Mouse (Mus musculus) hindbrain, embryonic 11.5 days (tissue): ENCODE results near the gene Ctnnbl1. TPM values are rescaled to one million over a fixed set of nuclear protein-coding genes. Genes with fewer than 3 reads are reported as not detected.

Experiments used
- ATAC-seq: fragments of 200-750 bp; cut with Nextera tagmentation; 2 replicates; pipeline ENCODE4 v1.8.0; 2017; ENCODE audit warnings: mild to moderate bottlenecking, moderate TSS enrichment, moderate library complexity; ENCODE audit not compliant: low FRiP score
- DNase-seq: peaks from one replicate; pipeline ENCODE4 v3.0.0-alpha.2; 2015; ENCODE audit warnings: low spot score
- H3K27ac ChIP-seq: fragments of 300-500 bp; sonication (generic); 2 replicates; pipeline ENCODE4 v1.5.1; 2014; ENCODE audit warnings: mild to moderate bottlenecking, low read depth, low read length
- H3K27me3 ChIP-seq: fragments of 300-500 bp; sonication (generic); 2 replicates; pipeline ENCODE4 v1.6.1; 2014; ENCODE audit warnings: mild to moderate bottlenecking, low read length, moderate library complexity, mixed read lengths; ENCODE audit not compliant: control insufficient read depth, insufficient read depth
- H3K36me3 ChIP-seq: fragments of 300-500 bp; sonication (generic); 2 replicates; pipeline ENCODE4 v1.6.1; 2014; ENCODE audit warnings: mild to moderate bottlenecking, low read length, moderate library complexity, mixed read lengths; ENCODE audit not compliant: control insufficient read depth, insufficient read depth
- H3K4me1 ChIP-seq: fragments of 300-500 bp; sonication (generic); replicated peaks from 2 replicates; pipeline ENCODE4 v1.6.1; 2014; ENCODE audit warnings: low read length, mixed read lengths; ENCODE audit not compliant: control insufficient read depth, insufficient read depth
- H3K4me2 ChIP-seq: fragments of 300-500 bp; sonication (generic); replicated peaks from 2 replicates; pipeline ENCODE4 v1.6.1; 2014; ENCODE audit warnings: mild to moderate bottlenecking, low read depth, low read length
- H3K4me3 ChIP-seq: fragments of 300-500 bp; sonication (generic); 2 replicates; pipeline ENCODE4 v1.5.1; 2014; ENCODE audit warnings: low read depth, low read length
- H3K9ac ChIP-seq: fragments of 300-500 bp; sonication (generic); 2 replicates; pipeline ENCODE4 v1.6.1; 2014; ENCODE audit warnings: low read depth, low read length
- H3K9me3 ChIP-seq: fragments of 300-500 bp; sonication (generic); 2 replicates; pipeline ENCODE4 v1.6.1; 2016; ENCODE audit warnings: low read length; ENCODE audit not compliant: control insufficient read depth
- WGBS: fragments of 180-500 bp; shearing (Covaris S2); extraction: QIAGEN DNeasy Blood & Tissue Kit; methylation state at CpG from one replicate; pipeline ENCODE4 v1.1.7; 2014; 5-methylcytosine and 5-hydroxymethylcytosine counted together
- polyA plus RNA-seq: library from polyadenylated mRNA; unstranded; fragments of >200 nt; fragmentation: Nextera tagmentation; extraction: Ambion mirVana; gene quantifications from 2 replicates; pipeline ENCODE4 v1.2.1, GENCODE M21; 2014

Gene Ctnnbl1
- polyA plus RNA-seq, 1 experiment from 2014 or later, result 90.1 TPM

DNA sequence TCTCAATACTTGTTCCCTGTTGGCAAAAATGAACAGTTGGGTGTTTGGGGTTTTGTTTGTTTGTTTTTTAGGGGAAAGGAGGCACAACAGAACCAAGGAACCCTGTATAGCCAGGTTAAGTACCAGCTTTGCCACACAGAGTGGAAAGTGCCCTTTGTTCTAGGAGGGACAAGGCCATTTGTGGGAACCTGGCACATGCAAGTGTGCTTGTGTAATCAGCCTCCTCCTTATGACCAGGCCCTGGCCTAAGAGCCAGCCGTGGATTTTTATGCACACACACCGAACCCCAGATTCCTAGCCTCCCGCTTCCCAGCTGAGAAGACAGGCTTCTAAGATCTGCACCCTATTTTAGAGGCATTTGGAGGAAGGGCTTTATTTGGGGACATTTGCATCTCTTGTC lies 140.2 kb downstream of the Ctnnbl1 start:
- Histone ChIP-seq H3K4me2 (no peak overlapping the region), H3K9me3 (no peaks in the 10 kb centered on the region), H3K27me3 (no peaks in the 10 kb centered on the region), H3K4me3 (no peak overlapping the region), H3K4me1 (peaks cover 3% of the 10 kb centered on the region; the same call in 1 of the 2 replicates), H3K27ac (no peak overlapping the region), H3K36me3 (no peaks in the 10 kb centered on the region), H3K9ac (no peak overlapping the region)
- no peak for DNase-seq
- no peak for ATAC-seq
- WGBS, result 88% methylated on average over 3 of the region's 3 CpGs

DNA sequence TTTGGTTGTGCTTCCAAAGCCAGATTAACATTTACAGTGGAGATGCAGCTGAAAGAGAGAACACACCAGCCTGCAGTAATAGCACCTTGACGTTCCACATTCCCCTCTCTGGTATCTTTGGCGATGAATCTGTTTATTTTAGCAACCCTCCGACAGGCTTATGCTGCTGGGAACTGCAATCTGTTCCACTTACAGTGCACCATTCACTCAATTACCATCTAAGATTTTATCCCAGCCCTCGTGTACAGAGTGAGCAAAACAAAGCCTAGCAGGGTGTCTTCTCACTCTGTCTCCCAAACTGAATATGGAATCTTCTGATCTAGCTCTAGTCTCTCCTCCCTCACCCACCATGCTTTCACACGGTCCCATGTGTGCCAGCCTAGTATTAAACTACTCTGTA lies 140.8 kb downstream of the Ctnnbl1 start:
- no peak for DNase-seq
- Histone ChIP-seq H3K27me3 (no peaks in the 10 kb centered on the region), H3K9me3 (no peaks in the 10 kb centered on the region), H3K4me1 (peaks cover 3% of the 10 kb centered on the region; the same call in 1 of the 2 replicates), H3K27ac (no peak overlapping the region), H3K4me3 (no peak overlapping the region), H3K9ac (no peak overlapping the region), H3K36me3 (no peaks in the 10 kb centered on the region), H3K4me2 (no peak overlapping the region)
- ATAC-seq, result no peak
- WGBS, result 67% methylated on average over 5 of the region's 5 CpGs

DNA sequence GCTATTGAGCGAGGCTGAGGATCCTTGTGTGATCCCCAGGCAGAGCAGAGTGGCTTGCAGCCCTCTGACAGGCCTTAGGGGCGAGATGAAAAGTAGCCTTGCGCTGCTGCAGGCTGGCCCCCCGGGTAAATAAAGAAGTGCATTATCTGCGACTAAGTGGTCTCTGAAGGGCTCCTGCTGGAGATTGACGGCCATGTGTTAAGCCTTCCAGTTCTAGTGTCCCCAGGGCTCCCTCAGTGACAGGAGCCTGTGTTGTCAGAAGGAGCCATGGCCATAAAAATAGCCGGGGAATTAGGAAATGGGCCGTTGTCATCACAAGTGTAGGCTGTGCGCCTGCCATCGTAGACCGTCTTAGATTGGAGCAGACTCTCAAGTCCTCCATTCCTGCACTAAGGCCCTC lies 144.7 kb downstream of the Ctnnbl1 start:
- H3K36me3 ChIP-seq, result no peaks in the 10 kb centered on the region
- H3K4me1 ChIP-seq, result peaks cover 5% of the 10 kb centered on the region
- H3K9ac ChIP-seq, result 0 out of 2 replicates have a peak overlapping the region, but pooled peaks have one; percentile 11
- 39% methylated on average over 11 of the region's 11 CpGs for WGBS
- H3K4me2 ChIP-seq, result no peak overlapping the region
- peak overlapping the region; percentile 65; the same call in 1 of the 2 replicates for H3K27ac ChIP-seq
- ATAC-seq (peak; percentile 30; the same call in 1 of the 2 replicates), DNase-seq (peak; percentile 34)
- no peaks in the 10 kb centered on the region for H3K27me3 ChIP-seq
- H3K4me3 ChIP-seq, result no peak overlapping the region
- no peaks in the 10 kb centered on the region for H3K9me3 ChIP-seq

DNA sequence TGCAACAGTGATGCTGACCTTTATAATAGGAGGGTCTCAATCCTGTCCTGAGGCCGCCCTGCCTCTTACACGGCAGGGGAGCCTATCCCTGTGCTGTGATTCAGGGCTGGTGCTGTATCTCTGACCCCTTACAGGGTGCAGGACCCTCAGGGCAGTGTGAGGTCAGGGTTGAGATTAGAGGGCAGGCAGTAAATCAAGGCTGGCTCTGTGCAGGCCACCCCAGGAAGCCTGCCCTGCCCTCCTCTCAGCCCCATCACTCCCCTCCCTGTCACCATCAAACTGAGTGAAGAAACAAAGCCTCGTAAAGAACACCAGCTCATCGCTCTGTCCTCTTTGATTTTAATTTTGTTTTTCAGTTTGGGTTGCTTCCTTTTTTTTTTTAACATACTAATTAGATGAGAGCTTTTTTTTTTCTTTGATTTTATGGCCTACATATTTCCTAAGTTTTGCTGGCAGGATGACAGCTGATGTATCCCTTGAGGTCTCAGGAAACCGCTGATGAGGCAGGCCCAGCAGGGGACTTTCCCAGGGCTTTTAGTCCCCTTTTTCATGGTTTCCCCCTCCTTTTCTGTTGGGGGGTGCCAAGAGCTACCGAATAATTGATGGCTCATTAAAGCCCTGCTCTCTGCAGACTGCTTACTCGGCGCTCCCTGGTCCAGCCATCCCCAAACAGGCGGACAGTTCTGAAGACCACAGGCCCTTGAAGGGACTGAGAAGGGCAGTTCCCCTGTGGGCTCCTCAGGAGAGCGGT lies 150.2 kb downstream of the Ctnnbl1 start:
- Histone ChIP-seq H3K9me3 (no peaks in the 10 kb centered on the region), H3K27me3 (no peaks in the 10 kb centered on the region), H3K4me2 (no peak overlapping the region), H3K4me1 (peaks cover 19% of the 10 kb centered on the region), H3K9ac (no peak overlapping the region), H3K4me3 (no peak overlapping the region), H3K27ac (peak overlapping the region; percentile 69), H3K36me3 (no peaks in the 10 kb centered on the region)
- DNase-seq (no peak), ATAC-seq (peak; percentile 58; the same call in 1 of the 2 replicates)
- 15% methylated on average over 10 of the region's 10 CpGs for WGBS

DNA sequence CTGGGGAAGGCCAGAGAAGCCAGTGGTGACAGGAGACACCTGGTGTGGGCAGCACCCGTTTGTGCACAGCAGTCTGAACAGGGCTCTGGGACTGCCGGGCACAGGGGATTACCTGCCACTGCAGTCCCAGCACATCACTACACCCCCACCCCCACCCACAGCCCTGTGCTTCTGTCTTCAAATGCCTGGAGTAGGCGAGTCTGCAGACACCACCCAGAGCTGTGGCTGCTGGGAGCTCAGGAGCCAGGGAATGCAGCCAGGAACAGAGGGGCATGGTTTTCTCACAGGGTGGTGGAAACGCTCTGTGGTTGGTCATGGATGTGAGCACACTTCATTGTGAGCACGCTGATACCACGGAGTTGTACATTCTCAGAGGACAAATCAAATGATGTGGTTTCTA lies 154.0 kb downstream of the Ctnnbl1 start:
- H3K27ac ChIP-seq, result no peak overlapping the region
- 84% methylated on average over 6 of the region's 6 CpGs for WGBS
- no peaks in the 10 kb centered on the region for H3K9me3 ChIP-seq
- no peak overlapping the region for H3K9ac ChIP-seq
- no peak overlapping the region for H3K4me2 ChIP-seq
- H3K4me1 ChIP-seq, result peaks cover 17% of the 10 kb centered on the region
- DNase-seq (no peak), ATAC-seq (no peak)
- no peaks in the 10 kb centered on the region for H3K27me3 ChIP-seq
- no peaks in the 10 kb centered on the region for H3K36me3 ChIP-seq
- no peak overlapping the region for H3K4me3 ChIP-seq

DNA sequence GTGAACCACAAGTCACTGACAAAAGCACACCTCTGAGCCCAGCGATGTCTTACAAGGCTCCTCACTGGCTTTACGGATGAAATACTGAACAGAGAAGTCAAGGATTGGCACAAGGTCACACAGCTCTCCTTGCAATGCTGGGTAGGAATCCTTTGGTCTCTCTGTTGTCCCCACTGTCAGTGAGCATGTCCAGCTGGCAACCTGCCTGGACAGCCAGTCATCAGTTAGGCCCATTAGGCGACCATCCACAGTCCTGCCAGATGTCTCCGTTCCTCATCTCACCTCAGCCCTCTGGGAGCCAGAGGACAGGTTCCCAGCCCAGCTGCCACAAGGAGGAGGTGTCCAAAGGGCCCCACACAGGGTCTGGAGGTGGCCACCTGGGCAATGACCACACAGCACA lies 159.9 kb downstream of the Ctnnbl1 start:
- H3K4me3 ChIP-seq, result no peak overlapping the region
- no peak overlapping the region for H3K9ac ChIP-seq
- ATAC-seq (no peak), DNase-seq (no peak)
- H3K36me3 ChIP-seq, result no peaks in the 10 kb centered on the region
- 84% methylated on average over 4 of the region's 4 CpGs for WGBS
- no peaks in the 10 kb centered on the region for H3K4me1 ChIP-seq
- no peaks in the 10 kb centered on the region for H3K9me3 ChIP-seq
- no peak overlapping the region for H3K4me2 ChIP-seq
- peaks cover 5% of the 10 kb centered on the region; the same call in 1 of the 2 replicates for H3K27me3 ChIP-seq
- H3K27ac ChIP-seq, result no peak overlapping the region

DNA sequence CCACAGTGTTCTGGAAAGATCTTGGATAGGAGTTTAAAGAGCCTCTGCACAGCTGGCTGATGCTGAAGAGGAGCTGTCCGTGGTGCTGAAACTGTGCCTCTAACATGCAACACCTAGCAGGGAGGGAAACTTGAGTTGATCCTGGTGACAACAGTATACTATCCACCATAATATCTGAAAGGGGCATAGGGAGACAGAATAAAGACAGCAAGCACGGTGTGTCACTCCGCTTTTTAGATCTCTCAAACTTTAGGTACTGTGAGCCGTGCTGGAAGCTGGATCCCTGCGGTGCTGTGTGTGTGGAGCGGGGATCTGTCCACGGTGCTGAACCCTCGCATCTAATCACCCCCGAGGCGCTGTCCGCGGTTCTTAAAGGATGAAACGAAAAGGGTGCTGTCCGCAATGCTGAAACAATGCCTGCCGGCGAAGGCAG lies 176.0 kb downstream of the Ctnnbl1 start:
- Histone ChIP-seq H3K4me2 (no peak overlapping the region), H3K4me3 (no peak overlapping the region), H3K9ac (no peak overlapping the region), H3K9me3 (no peaks in the 10 kb centered on the region), H3K4me1 (no peaks in the 10 kb centered on the region), H3K27ac (no peak overlapping the region), H3K27me3 (peaks cover 33% of the 10 kb centered on the region), H3K36me3 (no peaks in the 10 kb centered on the region)
- DNase-seq (peak; percentile 91), ATAC-seq (no peak)
- WGBS, result under 1% methylated on average over 16 of the region's 16 CpGs

DNA sequence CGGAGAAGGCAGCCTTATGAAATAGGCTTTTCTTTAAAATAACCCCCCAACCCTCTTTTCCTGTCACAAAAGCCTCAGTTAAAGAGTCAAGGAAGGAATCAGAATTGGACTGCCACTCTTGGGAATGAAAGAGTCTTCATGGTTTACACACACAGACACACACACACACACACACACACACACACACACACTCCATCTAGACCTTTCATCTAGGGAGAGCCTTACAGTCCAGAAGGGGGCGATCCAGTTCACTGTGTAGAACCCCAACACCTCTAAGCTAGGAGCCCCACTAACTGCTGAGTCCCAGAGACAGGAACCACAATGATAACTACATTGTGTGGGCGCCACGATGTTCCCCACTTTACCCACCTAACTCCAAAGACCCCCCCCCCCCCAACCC lies 176.5 kb downstream of the Ctnnbl1 start:
- ATAC-seq (no peak; the same call in 1 of the 2 replicates), DNase-seq (peak; percentile 33)
- Histone ChIP-seq H3K4me3 (peak overlapping the region; percentile 39; the same call in 1 of the 2 replicates), H3K36me3 (no peaks in the 10 kb centered on the region), H3K4me2 (peak overlapping the region; percentile 43), H3K9ac (no peak overlapping the region), H3K9me3 (no peaks in the 10 kb centered on the region), H3K27ac (no peak overlapping the region), H3K4me1 (no peaks in the 10 kb centered on the region), H3K27me3 (peaks cover 33% of the 10 kb centered on the region)
- WGBS, result 6% methylated on average over 4 of the region's 4 CpGs
